Mouse (Mus musculus): ENCODE measurements around the gene Slc44a5. TPM values are rescaled to one million over a fixed set of nuclear protein-coding genes. Genes with fewer than 3 reads are reported as not detected.
"Not testable (repeated sequence)": the region's sequence is repeated elsewhere in the genome, so short reads cannot be mapped to it uniquely, and the experiment has no call there.

The Slc44a5 gene
- polyA plus RNA-seq, 1 experiment from 2014 or later = not detected

- H3K4me3 ChIP-seq (ENCODE audit: inconsistent target) = no peak overlapping the region
- WGBS (ENCODE audit: missing documents) = 83% methylated on average over 4 of the region's 4 CpGs
- no peaks in the 10 kb centered on the region for H3K36me3 ChIP-seq (ENCODE audit: inconsistent target)
- no peaks in the 10 kb centered on the region for H3K79me2 ChIP-seq (ENCODE audit: inconsistent target)
- no peak overlapping the region for H3K27ac ChIP-seq
These were observed 249.5 kb downstream of the Slc44a5 start for GRCm38 (mm10) chr3:154222688-154223087.

DNA sequence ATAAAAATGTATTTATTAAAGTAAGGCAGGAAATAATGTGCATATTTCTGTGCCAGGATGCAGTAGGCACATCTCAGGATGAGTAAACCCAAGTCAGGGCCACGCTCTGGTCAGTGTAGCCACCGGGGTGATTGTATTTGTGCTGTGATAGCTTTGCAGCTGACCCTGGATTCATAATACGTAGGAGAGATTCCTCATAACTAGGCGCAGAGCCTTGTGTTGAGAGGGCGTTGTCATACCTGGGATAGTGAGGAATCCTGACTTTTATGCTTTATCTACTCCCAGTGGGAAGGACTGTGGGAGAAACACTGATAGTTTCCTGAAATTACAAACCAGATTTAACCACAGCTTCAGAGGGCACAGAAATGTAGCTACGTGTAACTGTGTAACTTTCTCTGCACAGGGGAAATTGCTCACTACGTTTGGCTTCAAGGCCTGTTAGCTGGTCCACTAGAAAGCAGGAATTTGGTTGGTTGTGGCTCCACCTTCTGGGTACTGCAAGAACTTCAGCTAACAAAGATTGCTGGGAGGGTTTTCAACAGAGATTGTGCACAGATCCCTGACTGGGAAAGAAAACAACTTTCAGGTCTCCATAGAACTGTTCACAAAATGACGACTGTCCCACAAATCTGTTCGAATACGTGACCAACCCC is 253.0 kb downstream of the Slc44a5 start:
- Histone ChIP-seq H3K36me3 (ENCODE audit: inconsistent target) (no peaks in the 10 kb centered on the region), H3K27ac (no peak overlapping the region), H3K4me3 (ENCODE audit: inconsistent target) (no peak overlapping the region), H3K79me2 (ENCODE audit: inconsistent target) (no peaks in the 10 kb centered on the region)
- WGBS (ENCODE audit: missing documents) = 69% methylated on average over 10 of the region's 10 CpGs

DNA sequence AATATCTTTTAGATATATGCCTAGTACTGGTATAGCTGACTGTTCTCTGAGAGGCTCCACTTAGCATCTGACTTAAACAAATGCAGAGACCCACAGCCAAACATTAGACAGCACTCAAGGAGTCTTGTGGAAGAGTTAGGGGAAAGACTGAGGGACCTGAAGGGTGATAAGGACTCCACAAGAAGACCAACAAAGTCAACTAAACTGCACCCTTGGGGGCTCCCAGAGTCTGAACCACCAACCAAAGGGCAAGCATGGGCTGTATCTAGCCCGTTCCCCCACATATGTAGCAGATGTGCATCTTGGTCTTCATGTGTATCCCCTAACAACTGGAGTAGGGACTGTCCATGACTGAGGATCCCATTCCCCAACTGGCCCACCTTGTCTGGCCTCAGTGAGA is 271.7 kb downstream of the Slc44a5 start:
- no peak overlapping the region for H3K4me3 ChIP-seq (ENCODE audit: inconsistent target)
- no peak overlapping the region for H3K27ac ChIP-seq
- WGBS (ENCODE audit: missing documents) = 93% methylated on average over 1 of the region's 1 CpGs
- no peaks in the 10 kb centered on the region for H3K36me3 ChIP-seq (ENCODE audit: inconsistent target)
- H3K79me2 ChIP-seq (ENCODE audit: inconsistent target) = no peaks in the 10 kb centered on the region

- Histone ChIP-seq H3K4me3 (ENCODE audit: inconsistent target) (no peak overlapping the region), H3K79me2 (ENCODE audit: inconsistent target) (no peaks in the 10 kb centered on the region), H3K27ac (no peak overlapping the region), H3K36me3 (ENCODE audit: inconsistent target) (no peaks in the 10 kb centered on the region)
- WGBS (ENCODE audit: missing documents) = 94% methylated on average over 2 of the region's 2 CpGs
These were observed 278.2 kb downstream of the Slc44a5 start for GRCm38 (mm10) chr3:154251486-154251885.

- WGBS (ENCODE audit: missing documents) = 74% methylated on average over 10 of the region's 10 CpGs
- H3K27ac ChIP-seq = no peak overlapping the region
- H3K36me3 ChIP-seq (ENCODE audit: inconsistent target) = no peaks in the 10 kb centered on the region
- H3K4me3 ChIP-seq (ENCODE audit: inconsistent target) = no peak overlapping the region
- no peaks in the 10 kb centered on the region for H3K79me2 ChIP-seq (ENCODE audit: inconsistent target)
These were observed 279.0 kb downstream of the Slc44a5 start for GRCm38 (mm10) chr3:154252219-154252618.

DNA sequence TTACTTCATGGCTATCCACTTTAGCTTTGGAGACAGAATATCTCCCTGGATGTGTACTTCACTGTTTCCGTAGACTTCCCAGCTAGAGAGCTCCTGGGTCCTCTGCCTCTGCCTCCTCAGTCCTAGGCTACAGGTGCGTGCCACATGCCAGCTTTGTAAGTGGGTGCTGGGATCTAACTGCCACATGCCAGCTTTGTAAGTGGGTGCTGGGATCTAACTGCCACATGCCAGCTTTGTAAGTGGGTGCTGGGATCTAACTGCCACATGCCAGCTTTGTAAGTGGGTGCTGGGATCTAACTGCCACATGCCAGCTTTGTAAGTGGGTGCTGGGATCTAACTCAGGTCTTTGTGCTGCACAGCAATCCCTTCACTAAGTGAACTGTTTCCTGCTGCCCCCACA is 281.0 kb downstream of the Slc44a5 start:
- H3K36me3 ChIP-seq (ENCODE audit: inconsistent target); H3K27ac ChIP-seq; H3K79me2 ChIP-seq (ENCODE audit: inconsistent target); H3K4me3 ChIP-seq (ENCODE audit: inconsistent target): not testable (repeated sequence)
- 98% methylated on average over 2 of the region's 2 CpGs for WGBS (ENCODE audit: missing documents)

- Histone ChIP-seq H3K36me3 (ENCODE audit: inconsistent target) (no peaks in the 10 kb centered on the region), H3K4me3 (ENCODE audit: inconsistent target) (no peak overlapping the region), H3K79me2 (ENCODE audit: inconsistent target) (no peaks in the 10 kb centered on the region), H3K27ac (no peak overlapping the region)
These were observed 284.1 kb downstream of the Slc44a5 start for GRCm38 (mm10) chr3:154257312-154257711.

DNA sequence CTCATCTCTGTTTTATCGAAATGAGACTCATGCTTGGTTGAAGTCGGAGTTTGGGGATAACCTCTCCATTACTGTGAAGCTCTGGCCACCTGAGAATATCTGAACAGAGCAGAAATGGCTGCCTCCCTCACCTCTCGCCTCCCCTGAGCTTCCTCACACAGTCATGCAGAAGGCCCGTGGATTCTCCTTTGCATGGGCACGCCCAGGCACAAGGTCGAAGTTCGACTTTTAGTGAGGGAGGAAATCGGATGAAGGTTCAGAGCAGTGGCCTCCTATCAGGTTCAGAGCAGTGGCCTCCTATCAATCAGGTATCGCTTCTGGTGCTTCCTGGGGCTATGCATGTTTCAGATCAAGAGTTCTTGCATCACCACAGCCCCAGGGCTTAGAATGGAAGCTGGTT is 295.1 kb downstream of the Slc44a5 start:
- H3K4me3 ChIP-seq (ENCODE audit: inconsistent target) = no peak overlapping the region
- H3K36me3 ChIP-seq (ENCODE audit: inconsistent target) = no peaks in the 10 kb centered on the region
- WGBS (ENCODE audit: missing documents) = 73% methylated on average over 9 of the region's 9 CpGs
- H3K79me2 ChIP-seq (ENCODE audit: inconsistent target) = no peaks in the 10 kb centered on the region
- no peak overlapping the region for H3K27ac ChIP-seq

- 25% methylated on average over 19 of the region's 19 CpGs for WGBS (ENCODE audit: missing documents)
These were observed 296.6 kb downstream of the Slc44a5 start for GRCm38 (mm10) chr3:154269757-154270366.

DNA sequence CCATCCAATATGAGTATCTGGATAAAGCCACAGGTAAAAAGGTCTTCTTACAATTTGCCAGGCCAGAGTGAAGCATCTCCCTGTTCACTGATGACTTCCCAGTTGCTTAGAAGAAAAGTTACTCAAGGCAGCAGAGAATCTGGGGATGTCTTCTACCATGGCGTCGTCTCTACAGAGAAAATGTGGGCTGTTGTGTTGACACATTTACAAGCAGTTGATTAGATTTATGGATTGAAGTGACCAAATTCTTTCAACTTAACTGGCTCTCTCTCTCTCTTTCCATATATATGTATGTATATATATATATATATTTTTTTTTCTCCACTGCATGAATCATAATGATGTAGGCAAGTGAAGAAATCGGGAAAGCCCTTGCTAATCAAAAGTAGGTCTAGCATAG is 301.4 kb downstream of the Slc44a5 start:
- 83% methylated on average over 2 of the region's 3 CpGs for WGBS (ENCODE audit: missing documents)
- Histone ChIP-seq H3K36me3 (ENCODE audit: inconsistent target) (no peaks in the 10 kb centered on the region), H3K79me2 (ENCODE audit: inconsistent target) (no peaks in the 10 kb centered on the region), H3K4me3 (ENCODE audit: inconsistent target) (no peak overlapping the region), H3K27ac (no peak overlapping the region)

More at GRCm38 (mm10) chr3:154269757-154270366, 296.6 kb downstream of the Slc44a5 start:
- Histone ChIP-seq H3K27ac (no peak overlapping the region), H3K79me2 (ENCODE audit: inconsistent target) (no peaks in the 10 kb centered on the region), H3K36me3 (ENCODE audit: inconsistent target) (no peaks in the 10 kb centered on the region), H3K4me3 (ENCODE audit: inconsistent target) (no peak overlapping the region)

DNA sequence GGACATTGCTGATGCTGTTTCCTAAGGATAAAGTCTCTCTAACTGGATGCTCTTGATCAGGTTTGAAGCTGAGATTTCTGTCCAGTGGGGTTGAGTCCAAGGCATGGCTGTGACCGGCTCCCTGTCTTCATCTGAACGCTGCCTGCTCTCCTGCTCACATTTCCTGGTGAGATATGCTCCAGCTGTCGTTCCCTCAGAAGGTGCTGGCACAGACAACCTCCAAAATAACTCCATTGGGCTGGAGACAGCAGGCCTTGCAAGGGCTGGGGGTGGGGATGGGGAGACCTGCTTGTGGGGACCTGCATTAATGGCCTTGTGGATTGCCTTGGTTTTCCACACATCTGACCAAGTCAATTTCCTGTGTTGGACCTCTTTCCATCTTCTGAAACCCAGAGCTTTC is 311.0 kb downstream of the Slc44a5 start:
- Histone ChIP-seq H3K79me2 (ENCODE audit: inconsistent target) (no peaks in the 10 kb centered on the region), H3K36me3 (ENCODE audit: inconsistent target) (no peaks in the 10 kb centered on the region), H3K4me3 (ENCODE audit: inconsistent target) (no peak overlapping the region), H3K27ac (no peak overlapping the region)
- 75% methylated on average over 3 of the region's 3 CpGs for WGBS (ENCODE audit: missing documents)

- H3K36me3 ChIP-seq (ENCODE audit: inconsistent target) = no peaks in the 10 kb centered on the region
- H3K4me3 ChIP-seq (ENCODE audit: inconsistent target) = no peak overlapping the region
- 87% methylated on average over 4 of the region's 4 CpGs for WGBS (ENCODE audit: missing documents)
- no peak overlapping the region for H3K27ac ChIP-seq
- no peaks in the 10 kb centered on the region for H3K79me2 ChIP-seq (ENCODE audit: inconsistent target)
These were observed 312.1 kb downstream of the Slc44a5 start for GRCm38 (mm10) chr3:154285351-154285750.

GRCm38 (mm10) chr3:154287217-154287616 is 314.0 kb downstream of the Slc44a5 start:
- no peak overlapping the region for H3K27ac ChIP-seq
- H3K36me3 ChIP-seq (ENCODE audit: inconsistent target) = no peaks in the 10 kb centered on the region
- H3K79me2 ChIP-seq (ENCODE audit: inconsistent target) = no peaks in the 10 kb centered on the region
- H3K4me3 ChIP-seq (ENCODE audit: inconsistent target) = no peak overlapping the region
- 91% methylated on average over 2 of the region's 2 CpGs for WGBS (ENCODE audit: missing documents)

- Histone ChIP-seq H3K4me3 (ENCODE audit: inconsistent target) (no peak overlapping the region), H3K36me3 (ENCODE audit: inconsistent target) (no peaks in the 10 kb centered on the region), H3K79me2 (ENCODE audit: inconsistent target) (no peaks in the 10 kb centered on the region), H3K27ac (no peak overlapping the region)
- WGBS (ENCODE audit: missing documents) = 53% methylated on average over 4 of the region's 4 CpGs
These were observed 315.3 kb downstream of the Slc44a5 start for GRCm38 (mm10) chr3:154288429-154289069.

DNA sequence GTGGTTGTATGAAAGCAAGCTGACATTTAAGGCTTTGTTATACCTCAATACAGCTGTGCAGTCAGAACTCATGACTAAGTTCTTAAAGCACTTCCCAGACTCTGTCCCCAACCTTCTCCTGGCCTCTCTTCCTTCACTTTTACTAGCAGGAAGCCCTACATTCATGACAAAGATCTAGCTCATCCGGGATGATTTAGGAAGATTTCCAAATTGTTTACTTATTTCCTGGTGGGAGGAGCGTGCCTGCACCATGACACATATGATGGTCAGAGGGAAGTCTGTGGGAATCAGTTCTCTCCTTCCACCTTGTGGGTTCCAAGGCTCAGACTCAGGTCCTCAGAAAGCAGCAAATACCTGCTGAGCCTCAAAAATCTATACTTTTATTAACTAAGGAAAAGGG is 317.1 kb downstream of the Slc44a5 start:
- Histone ChIP-seq H3K79me2 (ENCODE audit: inconsistent target) (no peaks in the 10 kb centered on the region), H3K36me3 (ENCODE audit: inconsistent target) (no peaks in the 10 kb centered on the region), H3K4me3 (ENCODE audit: inconsistent target) (no peak overlapping the region), H3K27ac (no peak overlapping the region)
- WGBS (ENCODE audit: missing documents) = 77% methylated on average over 2 of the region's 2 CpGs
